Mouse (Mus musculus): ENCODE data around the gene Olfr675.

DNA sequence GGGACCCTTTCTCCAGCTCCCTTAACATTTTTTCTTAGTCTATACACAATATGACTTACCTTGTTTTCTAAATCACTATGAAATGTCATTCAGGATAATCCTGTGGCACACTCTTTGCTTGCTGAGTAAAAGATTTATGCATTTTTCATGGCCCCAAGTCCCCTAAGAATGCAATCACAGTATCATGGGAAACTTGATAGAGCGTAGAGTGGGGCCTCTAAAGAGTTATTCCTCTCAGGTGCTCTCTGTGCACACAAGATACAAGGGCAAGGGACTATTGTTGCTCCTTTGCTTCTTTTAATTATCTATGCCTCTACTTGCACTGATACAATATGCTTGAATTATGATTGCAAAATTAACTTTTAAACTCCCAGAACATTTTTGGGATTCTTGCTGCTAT lies at the start of gene Olfr675:
- TF ChIP-seq CTCF (IDR thresholded peaks at IDR 0.05; ENCODE audit: borderline replicate concordance, insufficient read depth, low read depth, low read length): no peak
- TF ChIP-seq POLR2A (IDR thresholded peaks at IDR 0.05; ENCODE audit: borderline replicate concordance, insufficient read depth, low read length): no peak

All from cerebellum, adult 2 months (tissue).